Mouse (Mus musculus): Measurements from ENCODE around the gene Acbd7. TPM values are rescaled to one million over a fixed set of nuclear protein-coding genes. Genes with fewer than 3 reads are reported as not detected.

Acbd7 gene
- total RNA-seq (2021) = 1 to 10 TPM in 1 of 2 experiments, not detected in 1; 1.2 TPM
- long read RNA-seq, experiment 1, partial matches to known transcripts = 1 of 1 reads
- long read RNA-seq, experiment 1, other reads (novel, unspliced or antisense) = 0 of 1 reads
- long read RNA-seq, experiment 2 = 0 reads

DNA sequence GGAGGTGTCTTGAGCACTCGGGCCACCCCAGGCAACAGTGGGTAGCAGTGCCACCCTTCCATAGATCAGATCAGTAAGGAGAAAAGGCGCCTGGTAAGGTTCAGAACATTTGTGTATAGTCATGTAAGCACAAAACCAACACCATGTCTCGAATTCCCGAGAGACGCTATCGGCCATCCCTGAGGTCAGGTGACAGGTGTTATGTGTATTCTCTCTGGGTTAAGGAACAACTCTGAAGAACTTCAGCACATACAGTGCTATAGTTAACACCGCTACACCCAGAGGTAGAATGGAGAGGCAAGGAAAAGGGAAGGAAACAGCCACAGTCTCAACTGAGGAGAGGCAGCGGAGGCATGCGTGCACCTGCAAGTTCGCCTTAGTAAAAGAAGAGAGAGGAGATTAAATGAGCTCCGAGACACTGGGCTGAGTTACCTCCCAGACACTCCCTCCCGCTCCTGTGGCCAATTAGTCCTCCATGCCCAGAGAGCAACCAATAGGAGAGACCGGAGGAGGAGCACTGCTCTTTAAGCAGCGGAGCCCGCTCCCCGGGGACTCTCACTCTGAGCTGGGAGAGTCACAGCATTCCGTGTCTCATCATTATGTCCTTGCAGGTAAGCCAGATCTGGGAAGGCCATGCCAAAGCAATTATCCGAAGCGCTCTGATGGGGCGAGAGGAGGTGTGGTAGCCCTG, at the start of gene Acbd7:
TSS of gene Acbd7 (plus strand) at position 558 of the 691 bp plus-strand sequence.
- DNase-seq (ENCODE audit: low spot score in 2 of 2) = peak; percentile 72 to 81
- intact Hi-C loops (cut with DNase I) = no loop called here

DNA sequence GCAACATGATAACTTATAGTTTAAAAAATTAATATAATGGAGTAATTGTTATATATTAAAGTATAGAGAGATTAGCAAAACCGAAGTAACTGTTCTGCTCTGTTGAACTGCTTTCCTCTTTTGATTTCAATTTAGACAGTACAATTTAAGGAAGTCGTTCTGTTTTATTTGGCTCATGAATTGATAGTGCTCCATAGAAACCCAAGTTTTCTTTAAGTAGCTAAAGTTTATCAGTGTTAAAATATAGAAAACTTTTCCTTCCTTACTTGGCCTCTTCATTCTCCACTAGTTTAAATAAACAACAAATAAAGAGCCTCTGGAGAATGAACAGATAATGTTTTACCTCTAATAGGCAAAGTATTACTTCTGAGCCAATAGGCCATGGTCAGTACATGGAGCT, 49.7 kb upstream of the Acbd7 start:
- intact Hi-C loops (cut with DNase I) = no loop called here
- DNase-seq (ENCODE audit: low spot score in 2 of 2) = no peak

DNA sequence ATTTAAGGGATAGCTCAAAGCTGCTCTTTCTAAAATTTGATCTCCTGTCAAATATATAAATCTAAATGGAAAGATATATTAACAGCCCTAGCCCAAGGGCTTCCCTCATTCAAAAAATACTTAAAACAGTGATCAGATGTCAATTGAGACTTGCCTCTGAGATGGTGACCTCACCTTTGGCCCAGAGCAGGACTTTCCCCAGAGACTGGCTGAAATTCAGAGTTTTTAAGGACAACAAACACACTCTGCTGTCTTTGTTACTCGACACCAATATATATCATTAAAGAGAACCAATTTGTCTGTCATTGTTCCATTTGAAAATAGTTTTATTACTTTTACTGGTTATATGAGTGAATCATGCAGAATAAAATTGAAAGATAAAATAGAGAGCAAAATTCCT, 46.4 kb upstream of the Acbd7 start:
- intact Hi-C loops (cut with DNase I) = no loop called here

DNA sequence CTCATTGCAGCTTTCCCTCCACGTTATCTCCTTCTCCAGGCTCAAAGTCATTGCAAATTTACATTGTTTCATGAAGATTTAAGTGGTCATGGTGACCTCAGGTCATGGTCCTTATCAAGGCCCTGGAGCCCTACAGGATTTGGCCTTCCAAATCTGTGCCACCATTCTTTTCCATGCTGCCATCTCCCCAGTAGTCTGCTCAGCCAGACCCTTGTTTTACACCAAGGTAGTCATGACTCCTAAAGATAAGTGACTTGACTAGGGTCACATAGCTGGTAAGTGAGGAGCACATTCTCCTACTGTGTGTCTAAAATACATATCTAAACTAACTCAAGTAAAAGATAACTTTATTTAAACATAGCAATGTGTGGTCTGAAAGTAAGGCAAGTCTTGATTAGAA, 43.8 kb upstream of the Acbd7 start:
- intact Hi-C loops (cut with DNase I) = no loop called here
- DNase-seq (ENCODE audit: low spot score in 2 of 2) = no peak

More for the DNA sequence above, 46.4 kb upstream of the Acbd7 start:
- no peak for DNase-seq (ENCODE audit: low spot score in 2 of 2)

DNA sequence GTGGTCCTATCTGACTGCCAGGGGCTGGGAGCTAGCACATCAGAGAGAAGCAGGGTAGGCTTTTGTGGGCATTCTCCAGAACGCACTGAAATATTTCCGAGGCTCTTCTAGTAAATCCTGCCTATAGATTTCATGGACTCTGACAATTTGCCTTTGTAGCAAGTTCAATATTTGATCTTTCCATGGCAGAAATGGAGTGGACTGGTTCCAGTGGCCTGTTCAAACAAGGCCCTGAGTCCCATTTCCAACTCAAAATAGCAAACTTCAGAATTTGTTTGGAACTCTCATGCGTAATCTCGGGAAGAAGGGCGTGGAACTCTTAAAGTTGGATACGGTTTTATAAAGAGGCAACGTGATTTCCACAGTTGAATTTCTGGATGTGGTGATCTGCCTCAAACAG, 40.1 kb upstream of the Acbd7 start:
- DNase-seq (ENCODE audit: low spot score in 2 of 2) = no peak
- intact Hi-C loops (cut with DNase I) = no loop called here

DNA sequence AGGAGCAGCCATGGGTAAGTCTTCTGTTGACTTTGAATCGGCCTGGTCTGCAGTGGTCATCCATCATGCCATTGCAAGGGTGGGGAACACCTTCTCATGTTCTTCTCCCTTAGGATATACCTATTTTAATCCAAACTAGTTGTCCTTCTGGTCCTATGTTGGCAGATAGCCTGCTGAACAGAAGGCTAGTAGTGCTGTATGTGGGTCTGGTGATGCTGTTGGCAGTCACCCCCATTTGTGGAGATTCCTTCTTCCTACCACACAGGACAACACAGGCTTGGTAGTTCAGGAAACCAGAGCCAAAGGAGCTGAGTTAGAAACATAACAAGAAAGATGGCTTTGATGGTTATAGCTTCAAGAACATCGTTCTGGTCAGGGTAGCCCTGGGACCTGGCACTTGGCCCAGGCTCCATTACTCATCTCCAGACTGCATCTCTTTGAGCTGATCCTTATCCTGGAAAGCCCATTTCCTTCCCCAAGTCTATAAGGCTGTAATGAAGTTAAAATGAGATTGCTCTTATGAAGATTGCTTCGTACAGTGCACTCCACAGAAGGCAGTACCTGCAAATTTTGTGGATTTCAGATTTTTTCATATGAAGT, 30.4 kb upstream of the Acbd7 start:
- no peak for DNase-seq (ENCODE audit: low spot score in 2 of 2)
- intact Hi-C loops (cut with DNase I) = no loop called here

DNA sequence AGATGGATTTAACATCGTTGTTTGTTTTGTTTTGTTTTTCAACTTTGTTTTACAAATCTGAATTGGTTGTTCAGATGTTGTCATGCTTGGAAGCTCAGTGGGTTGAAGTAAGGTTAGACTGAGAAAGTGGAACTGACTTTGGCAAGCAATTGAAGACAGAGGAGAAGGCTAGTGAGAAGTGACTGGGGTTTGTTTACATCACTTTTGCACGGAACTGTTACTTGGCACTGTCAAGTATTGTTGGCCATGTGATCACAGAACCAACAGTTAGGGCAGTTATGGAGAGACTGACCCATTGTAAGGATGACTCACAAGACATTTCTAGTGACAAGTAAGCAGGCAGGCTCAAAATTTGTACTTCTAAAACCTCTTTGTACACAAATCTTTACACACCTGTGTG, 12.8 kb upstream of the Acbd7 start:
- intact Hi-C loops (cut with DNase I) = no loop called here
- DNase-seq (ENCODE audit: low spot score in 2 of 2) = no peak

DNA sequence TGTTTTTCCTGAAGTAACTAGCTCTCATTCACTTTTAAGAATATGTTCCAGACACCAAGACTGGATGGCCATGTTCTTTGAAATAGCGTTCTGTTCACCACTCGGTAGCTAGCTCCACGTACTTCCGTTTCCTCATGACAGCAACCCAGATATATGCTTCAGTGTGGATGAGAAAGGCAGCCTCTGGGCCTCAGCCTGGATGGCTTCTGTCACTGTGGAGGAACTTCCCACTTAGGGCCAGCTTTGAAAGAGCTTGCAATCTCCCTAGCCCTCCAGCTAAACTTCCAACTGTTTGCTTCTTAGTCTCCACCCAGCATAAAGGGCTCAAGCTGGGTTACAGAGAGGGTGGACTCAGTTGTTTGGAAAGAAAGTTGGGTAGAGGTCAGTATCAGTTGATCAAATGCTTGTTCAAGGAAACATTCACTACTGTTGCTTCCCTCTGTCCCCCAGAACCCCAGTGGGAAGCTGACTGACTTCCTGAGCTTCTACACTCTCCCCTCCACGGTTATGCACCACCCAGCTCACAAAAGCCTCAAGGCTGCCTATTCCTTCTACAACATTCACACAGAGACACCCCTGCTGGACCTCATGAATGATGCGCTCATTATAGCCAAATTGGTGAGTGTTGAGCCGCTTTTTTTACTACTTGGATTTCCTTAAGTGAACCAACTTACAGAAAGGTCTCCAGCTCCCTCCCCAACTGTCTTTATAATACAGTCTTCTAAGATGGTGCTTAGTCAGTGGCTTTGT, 11.4 kb upstream of the Acbd7 start:
- DNase-seq (ENCODE audit: low spot score in 2 of 2) = no peak
- intact Hi-C loops (cut with DNase I) = no loop called here

DNA sequence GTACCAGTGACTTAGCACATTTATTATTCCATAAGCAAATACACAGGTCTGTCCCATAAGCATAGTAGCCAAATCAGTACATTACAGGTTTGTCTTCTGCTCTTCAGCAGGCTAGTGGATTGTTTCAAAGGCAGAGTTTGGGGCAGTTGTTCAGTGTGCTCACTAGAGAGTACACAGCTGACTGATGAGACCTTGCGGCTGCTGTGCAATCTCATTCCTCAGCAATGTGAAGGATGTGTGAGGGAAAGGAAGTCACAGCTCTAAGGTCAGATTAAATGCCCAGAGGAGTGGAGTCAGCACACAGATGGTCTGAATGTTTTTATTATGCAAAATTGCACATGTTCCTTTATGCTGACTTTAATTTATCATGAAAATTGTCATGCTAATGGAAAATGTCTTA, 9.4 kb upstream of the Acbd7 start:
- intact Hi-C loops (cut with DNase I) = no loop called here
- no peak for DNase-seq (ENCODE audit: low spot score in 2 of 2)

DNA sequence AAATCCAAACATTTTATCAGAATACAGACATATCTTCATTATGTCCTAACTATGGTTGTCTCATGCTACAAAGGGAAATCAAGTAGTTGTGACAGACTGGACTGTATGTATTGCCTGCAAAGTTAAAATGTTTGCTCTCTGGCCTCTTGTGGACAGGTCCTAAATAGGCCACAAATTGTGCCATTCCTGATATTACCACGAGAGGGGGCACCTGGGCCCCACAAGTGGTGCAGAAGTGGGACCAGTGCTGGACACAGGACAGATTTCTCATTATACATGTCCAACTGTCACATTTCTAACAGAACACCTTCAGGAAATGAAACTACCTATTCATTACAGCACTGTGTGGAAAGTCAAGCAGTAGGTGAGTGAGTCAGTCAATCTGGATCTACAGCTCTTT, 8.6 kb upstream of the Acbd7 start:
- DNase-seq (ENCODE audit: low spot score in 2 of 2) = peak in 1 of 2 experiments; percentile 38
- intact Hi-C loops (cut with DNase I) = no loop called here

DNA sequence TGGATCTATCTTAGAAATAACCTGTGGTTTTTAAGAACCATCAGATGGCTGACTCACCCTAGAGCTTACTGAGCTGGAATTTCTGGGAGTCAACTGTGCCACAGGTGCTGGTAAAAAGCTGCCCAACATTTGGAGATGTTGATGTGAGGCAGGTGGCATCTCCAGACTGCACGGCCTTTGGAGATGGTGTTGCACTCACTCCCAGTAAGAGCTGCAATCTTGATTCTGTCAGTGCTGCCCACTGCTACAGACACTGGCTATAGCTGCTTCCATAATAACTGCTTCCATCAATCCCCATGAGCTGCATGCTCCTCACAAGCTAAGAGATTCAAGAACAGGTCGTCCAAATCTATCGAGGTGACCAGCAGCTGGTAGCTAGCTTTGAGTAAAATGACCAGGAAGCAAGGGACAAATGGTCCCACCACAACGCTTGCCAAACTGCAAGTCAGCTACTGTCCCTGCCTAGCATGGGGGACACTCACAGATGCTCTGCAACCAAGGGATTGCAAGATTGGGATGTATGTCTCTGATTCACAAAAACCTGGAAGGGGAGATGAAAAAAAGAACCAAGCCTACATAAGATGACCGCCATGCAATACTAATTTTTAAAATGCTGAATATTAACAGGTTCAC, 4.8 kb upstream of the Acbd7 start:
- intact Hi-C loops (cut with DNase I) = loop anchor here (5.0 kb wide), 1 partner anchor 214 kb away; no protein-coding TSS in a partner anchor
- no peak for DNase-seq (ENCODE audit: low spot score in 2 of 2)

DNA sequence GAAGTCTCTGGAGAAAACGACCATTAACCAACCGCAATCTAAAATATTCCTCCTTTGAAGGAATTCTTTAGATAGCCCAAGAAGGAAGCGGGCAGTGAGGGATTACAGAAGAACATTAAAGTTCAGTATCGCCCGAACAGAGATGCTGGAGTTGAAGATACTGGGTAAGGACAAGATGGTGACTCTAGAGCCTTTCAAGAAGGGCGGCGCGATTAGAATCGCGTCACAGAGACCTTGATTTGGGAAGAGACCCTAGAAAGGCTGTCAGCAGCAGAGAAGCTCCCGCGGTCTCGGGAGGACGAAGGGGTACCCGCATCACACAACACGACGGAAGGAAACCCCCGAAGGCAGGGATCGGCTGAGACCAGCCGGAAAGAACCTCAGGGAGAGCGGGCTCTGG, 3.9 kb upstream of the Acbd7 start:
- intact Hi-C loops (cut with DNase I) = loop anchor here (2.0 to 5.0 kb wide), 2 partner anchors 47 to 215 kb away; partner anchors contain the start of gene Nmt2
- DNase-seq (ENCODE audit: low spot score in 2 of 2) = no peak

DNA sequence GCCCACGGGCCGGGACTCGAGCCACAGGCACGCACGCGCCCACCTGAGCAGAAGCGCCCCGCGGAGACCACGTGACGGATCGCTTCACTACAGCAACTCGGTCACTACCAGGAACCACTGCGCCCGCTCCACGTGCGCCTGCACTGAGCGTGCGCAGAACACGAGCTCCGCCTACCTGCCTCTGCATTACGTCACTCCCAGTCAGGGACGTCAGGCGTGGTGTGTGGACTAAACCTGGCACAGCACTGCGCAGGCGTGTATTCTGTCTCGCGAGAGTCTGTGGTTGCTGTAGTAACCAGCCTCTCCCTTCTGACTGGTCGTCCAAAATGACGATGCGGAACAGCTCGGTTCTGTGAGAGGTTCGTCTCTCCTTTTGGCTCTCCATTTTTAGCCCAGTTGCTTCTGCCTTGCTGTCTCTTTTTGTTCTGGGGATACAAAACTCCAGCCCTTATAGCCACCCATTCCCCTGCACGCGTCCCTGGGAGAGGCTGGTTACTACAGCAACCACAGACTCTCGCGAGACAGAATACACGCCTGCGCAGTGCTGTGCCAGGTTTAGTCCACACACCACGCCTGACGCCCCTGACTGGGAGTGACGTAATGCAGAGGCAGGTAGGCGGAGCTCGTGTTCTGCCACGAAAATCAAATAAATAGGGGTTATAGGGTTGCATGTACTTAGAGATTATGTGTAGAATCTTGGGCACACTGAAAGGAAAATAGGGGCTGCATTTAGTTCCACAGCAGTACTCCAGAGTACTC, 3.3 kb upstream of the Acbd7 start, which contains the start of gene Rpp38:
TSS of gene Rpp38 (minus strand) at position 160 of the 759 bp plus-strand sequence.
- peak; percentile 99 to 100 for DNase-seq (ENCODE audit: low spot score in 2 of 2)
- intact Hi-C loops (cut with DNase I) = loop anchor here (2.0 to 5.0 kb wide), 2 partner anchors 48 to 215 kb away; partner anchors contain the start of gene Nmt2

DNA sequence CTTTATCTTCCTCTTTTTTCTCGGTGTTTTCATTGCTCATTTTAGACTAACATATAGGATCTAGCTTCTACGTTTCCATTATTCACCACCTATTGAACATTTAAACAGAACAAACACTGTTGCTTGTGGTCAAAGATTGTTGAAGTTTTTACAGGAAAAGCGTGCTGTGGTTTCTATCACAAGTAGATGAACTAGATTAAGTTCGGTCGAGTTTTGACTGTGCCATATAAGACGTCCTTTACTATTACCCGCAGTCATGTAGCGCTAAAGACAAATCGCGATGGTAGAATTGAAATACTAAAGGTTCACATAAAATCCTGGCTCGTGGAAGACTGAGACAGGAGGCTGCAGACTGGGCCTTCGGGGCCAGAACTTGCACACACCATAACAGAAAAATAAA, 2.2 kb upstream of the Acbd7 start:
- intact Hi-C loops (cut with DNase I) = loop anchor here (2.0 to 5.0 kb wide), 2 partner anchors 49 to 216 kb away; partner anchors contain the start of gene Nmt2
- no peak for DNase-seq (ENCODE audit: low spot score in 2 of 2)

DNA sequence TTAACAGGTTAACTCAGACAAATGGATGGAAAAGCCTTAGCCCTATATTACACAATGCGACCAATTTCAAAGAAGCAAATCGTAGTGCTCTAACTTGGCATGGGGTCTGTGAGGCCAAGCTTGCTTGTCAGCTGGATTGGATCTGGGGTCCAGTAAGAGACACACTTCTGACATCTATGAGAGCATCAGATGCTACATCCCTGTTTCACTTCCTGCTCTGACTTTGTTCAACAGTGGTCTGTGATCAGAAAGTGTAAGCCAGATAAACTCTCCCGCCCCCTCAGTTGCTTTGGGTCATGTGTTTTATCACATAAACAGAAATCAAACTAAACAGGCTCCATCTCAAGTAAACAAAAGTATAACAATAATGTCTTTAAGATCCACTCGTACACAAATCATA, 12.5 kb downstream of the Acbd7 start:
- intact Hi-C loops (cut with DNase I) = loop anchor here (5.0 kb wide), 1 partner anchor 69 kb away; no protein-coding TSS in a partner anchor
- DNase-seq (ENCODE audit: low spot score in 2 of 2) = no peak

DNA sequence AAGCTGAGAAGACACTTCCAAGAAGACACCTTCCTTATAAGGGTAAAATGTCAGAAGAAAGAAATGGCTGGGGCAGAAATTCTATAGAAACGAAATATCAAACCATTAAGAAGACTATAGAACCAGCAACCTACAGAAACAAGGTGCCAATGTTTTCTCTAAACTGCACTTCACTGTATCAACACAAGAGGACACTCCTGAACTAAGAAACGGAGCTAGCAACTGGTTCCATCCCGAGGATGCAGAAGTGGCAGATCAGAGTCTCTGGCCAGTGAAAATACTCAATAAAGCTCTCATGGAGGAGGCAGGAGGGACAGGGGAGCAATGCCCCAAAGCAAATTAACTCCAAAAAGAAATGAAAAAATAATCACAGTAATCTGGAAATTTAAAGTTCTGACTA, 13.0 kb downstream of the Acbd7 start:
- DNase-seq (ENCODE audit: low spot score in 2 of 2) = peak; percentile 49 to 67
- intact Hi-C loops (cut with DNase I) = loop anchor here (5.0 kb wide), 1 partner anchor 68 kb away; no protein-coding TSS in a partner anchor

DNA sequence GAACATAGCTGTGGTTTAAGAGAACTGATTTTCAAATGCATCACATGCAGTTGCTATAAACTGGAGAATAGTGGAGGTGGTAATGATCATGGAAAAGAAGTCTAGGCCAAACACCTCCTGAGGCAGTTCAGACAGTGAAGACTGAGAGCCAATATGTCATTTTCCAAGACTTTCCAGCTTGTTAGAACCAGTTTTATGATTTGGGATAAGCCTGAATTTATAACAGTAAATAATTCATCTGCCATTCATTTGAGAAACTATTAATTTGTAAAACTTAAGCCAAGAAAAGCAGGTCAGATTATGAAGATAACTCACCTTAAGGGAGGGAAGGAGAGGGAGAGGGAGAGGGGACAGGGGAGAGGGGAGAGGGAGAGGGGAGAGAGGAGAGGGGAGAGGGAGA, 17.2 kb downstream of the Acbd7 start:
- intact Hi-C loops (cut with DNase I) = loop anchor here (5.0 kb wide), 2 partner anchors 54 to 449 kb away; no protein-coding TSS in a partner anchor
- DNase-seq (ENCODE audit: low spot score in 2 of 2) = no peak

DNA sequence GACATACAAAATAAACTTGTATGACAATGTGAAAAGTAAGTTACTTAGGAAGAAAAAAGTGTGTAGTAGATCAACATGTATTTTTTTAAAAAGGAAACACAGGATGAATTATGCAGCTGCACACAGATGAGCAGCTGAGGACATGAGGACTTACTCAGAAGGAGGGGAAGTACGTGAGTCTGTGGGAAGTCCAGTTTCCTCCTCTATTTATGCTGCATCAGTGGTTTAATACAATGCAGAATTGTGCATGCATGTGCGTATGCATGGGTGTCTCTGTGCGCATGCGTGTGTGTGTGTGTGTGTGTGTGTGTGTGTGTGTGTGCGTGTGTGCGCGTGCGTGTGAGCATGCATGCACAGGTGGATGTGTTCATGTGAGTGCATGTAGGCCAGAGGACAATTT, 19.8 kb downstream of the Acbd7 start:
- intact Hi-C loops (cut with DNase I) = no loop called here
- no peak for DNase-seq (ENCODE audit: low spot score in 2 of 2)

DNA sequence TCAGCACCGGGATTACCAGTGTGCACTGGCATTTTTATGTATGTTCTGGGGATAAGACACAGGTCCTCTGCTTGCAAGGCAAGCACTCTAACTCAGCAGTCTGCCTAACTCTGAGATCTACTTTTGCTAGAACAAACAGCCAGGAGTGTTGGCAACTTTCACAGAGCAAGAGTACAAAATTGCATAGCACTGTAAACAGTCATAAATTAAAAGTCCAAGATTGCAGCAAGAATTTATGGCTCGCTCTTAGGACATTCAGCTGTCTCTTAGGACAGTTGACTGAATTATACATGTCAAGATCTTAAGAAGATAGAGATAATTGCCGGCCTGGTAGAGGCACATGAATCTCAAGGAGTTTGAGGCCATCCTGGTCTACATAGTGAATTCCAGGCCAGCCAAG, 20.3 kb downstream of the Acbd7 start:
- DNase-seq (ENCODE audit: low spot score in 2 of 2) = no peak
- intact Hi-C loops (cut with DNase I) = no loop called here

All from left cerebral cortex, postnatal 14 days (tissue).